Mouse (Mus musculus) lung, postnatal 0 days (tissue): ENCODE measurements at regions not wholly inside any gene's neighbourhood (a gene's known extent, or its start where the extent isn't known, plus 50 kb on each side); places are given as distances from the start of the nearest gene placed in this dataset.

Source experiments
- ATAC-seq: fragments of 200-750 bp; cut with Nextera tagmentation; 2 replicates; pipeline ENCODE4 v1.8.0; 2017; ENCODE audit warnings: moderate library complexity
- DNase-seq: peaks from one replicate; pipeline ENCODE4 v3.0.0-alpha.2; 2016; ENCODE audit warnings: low spot score
- H3K27ac ChIP-seq: fragments of 300-500 bp; sonication (generic); 2 replicates; pipeline ENCODE4 v1.5.1; 2014; ENCODE audit warnings: antibody characterized with exemption, mild to moderate bottlenecking, low read length, mixed read lengths
- H3K27me3 ChIP-seq: fragments of 300-500 bp; sonication (generic); replicated peaks from 2 replicates; pipeline ENCODE4 v1.6.1; 2014; ENCODE audit warnings: low read length, mixed read lengths; ENCODE audit not compliant: insufficient read depth
- H3K36me3 ChIP-seq: fragments of 300-500 bp; sonication (generic); 2 replicates; pipeline ENCODE4 v1.6.1; 2014; ENCODE audit warnings: low read length, mixed read lengths; ENCODE audit not compliant: insufficient read depth
- H3K4me1 ChIP-seq: fragments of 300-500 bp; sonication (generic); 2 replicates; pipeline ENCODE4 v1.6.1; 2014; ENCODE audit warnings: antibody characterized with exemption, low read depth, low read length, mixed read lengths; ENCODE audit not compliant: insufficient read depth
- H3K4me2 ChIP-seq: fragments of 300-500 bp; sonication (generic); replicated peaks from 2 replicates; pipeline ENCODE4 v1.6.1; 2014; ENCODE audit warnings: low read depth, mild to moderate bottlenecking, low read length, moderate library complexity, mixed read lengths
- H3K4me3 ChIP-seq: fragments of 300-500 bp; sonication (generic); 2 replicates; pipeline ENCODE4 v1.5.1; 2014; ENCODE audit warnings: low read depth, low read length
- H3K9ac ChIP-seq: fragments of 300-500 bp; sonication (generic); replicated peaks from 2 replicates; pipeline ENCODE4 v1.6.1; 2014; ENCODE audit warnings: low read depth, mild to moderate bottlenecking
- H3K9me3 ChIP-seq: fragments of 300-500 bp; sonication (generic); 2 replicates; pipeline ENCODE4 v1.6.1; 2016; ENCODE audit warnings: low read length, mixed read lengths
- CTCF ChIP-seq: IDR thresholded peaks from 2 replicates; pipeline ENCODE4 v1.5.1; 2016; ENCODE audit warnings: antibody characterized with exemption, mild to moderate bottlenecking
- EP300 ChIP-seq: IDR thresholded peaks from 2 replicates; pipeline ENCODE4 v1.6.1; 2016; ENCODE audit warnings: antibody characterized with exemption, mild to moderate bottlenecking, control low read depth
- WGBS: fragments of 180-500 bp; shearing (Covaris S2); extraction: QIAGEN DNeasy Blood & Tissue Kit; methylation state at CpG from one replicate; pipeline ENCODE4 v1.1.7; 2014; 5-methylcytosine and 5-hydroxymethylcytosine counted together

DNA sequence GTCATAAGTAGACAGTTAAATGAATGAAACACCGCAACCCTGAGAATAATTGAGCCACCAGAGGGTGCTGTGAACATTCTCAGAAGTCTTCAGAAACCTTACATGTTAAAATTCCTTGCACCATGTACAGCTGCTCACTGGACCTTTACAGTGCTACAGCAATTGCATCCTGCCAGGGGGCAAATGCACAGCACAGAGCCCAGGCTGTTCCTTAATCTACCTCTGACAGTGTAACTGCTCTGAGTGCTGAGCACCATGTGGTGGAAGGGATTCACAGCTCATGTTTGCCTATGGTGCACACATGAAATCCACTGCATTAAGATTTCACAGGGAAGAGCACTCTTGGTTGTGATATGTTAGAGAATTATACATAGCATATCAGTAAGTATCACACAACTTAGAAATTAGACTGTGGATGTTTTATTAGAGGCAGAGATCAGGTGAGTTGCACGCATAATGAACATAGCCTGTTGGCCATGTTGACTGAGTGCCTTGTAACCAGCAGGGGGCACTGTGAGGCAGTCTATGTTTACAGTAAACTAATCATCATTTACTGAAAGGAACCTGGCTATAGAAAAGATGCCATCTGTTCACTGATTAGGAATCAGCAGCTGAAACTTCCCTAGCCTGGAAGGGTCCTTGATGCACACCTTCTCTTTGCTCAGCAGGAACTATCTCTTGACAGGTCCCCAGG lies 167.4 kb downstream of the Olfr164 start:
- no peak for ATAC-seq
- Histone ChIP-seq H3K4me2 (no peak overlapping the region), H3K4me3 (no peak overlapping the region), H3K27me3 (no peaks in the 10 kb centered on the region), H3K9me3 (no peaks in the 10 kb centered on the region), H3K4me1 (no peaks in the 10 kb centered on the region), H3K27ac (no peak overlapping the region), H3K9ac (no peak overlapping the region), H3K36me3 (no peaks in the 10 kb centered on the region)
- WGBS, result 69% methylated on average over 2 of the region's 2 CpGs
- DNase-seq, result peak; percentile 3
- TF ChIP-seq EP300, result no peak
- TF ChIP-seq CTCF, result peak; percentile 20
